Comparison of ENCODE assay signal across 28 mouse cellular contexts in genomic region chr3:109654386-109654785, GRCm38 (mm10).
"Had no signal": no experiment of that assay in that cellular context is flagged by ENCODE, and none has a peak within 500 bp of the region (broad histone marks: within the 10 kb centered on the region; RNA-seq: fewer than 3 reads in every experiment).

No protein-coding gene starts in this region.

- DNase-seq: gastrocnemius, adult 2 months; gastrocnemius, postnatal 10 days; gastrocnemius, postnatal 25 days; heart, adult 18-20 months; heart, postnatal 10 days; heart, postnatal 4 days; kidney, adult 18-20 months; kidney, adult 8-10 months; kidney, postnatal 10 days; kidney, postnatal 25 days; kidney, postnatal 4 days; liver; liver, embryonic 13.5 days; liver, postnatal 0 days had no signal

- H3K27me3 ChIP-seq: heart, embryonic 12.5 days; hindbrain, embryonic 12.5 days; hindbrain, embryonic 15.5 days; intestine, embryonic 15.5 days; limb, embryonic 12.5 days; liver, embryonic 13.5 days; liver, embryonic 15.5 days had no signal

- H3K9ac ChIP-seq: heart, embryonic 12.5 days; hindbrain, embryonic 12.5 days; hindbrain, embryonic 15.5 days; intestine, embryonic 15.5 days; limb, embryonic 12.5 days; liver, embryonic 13.5 days; liver, embryonic 15.5 days; liver, postnatal 0 days had no signal

- H3K4me1 ChIP-seq: heart, embryonic 10.5 days; heart, embryonic 12.5 days; hindbrain, embryonic 10.5 days; hindbrain, embryonic 15.5 days; intestine, embryonic 15.5 days; liver, embryonic 13.5 days; liver, embryonic 15.5 days had no signal

- H3K36me3 ChIP-seq: heart, embryonic 10.5 days; heart, embryonic 12.5 days; hindbrain, embryonic 10.5 days; hindbrain, embryonic 12.5 days; hindbrain, embryonic 15.5 days; intestine, embryonic 15.5 days; limb, embryonic 10.5 days; limb, embryonic 12.5 days; liver, embryonic 13.5 days; liver, embryonic 15.5 days had no signal

- H3K4me2 ChIP-seq: heart, embryonic 12.5 days; hindbrain, embryonic 12.5 days; hindbrain, embryonic 15.5 days; intestine, embryonic 15.5 days; limb, embryonic 12.5 days; liver, embryonic 11.5 days; liver, embryonic 13.5 days; liver, embryonic 15.5 days had no signal

- H3K9me3 ChIP-seq: heart, embryonic 10.5 days; heart, embryonic 12.5 days; hindbrain, embryonic 10.5 days; hindbrain, embryonic 12.5 days; hindbrain, embryonic 15.5 days; intestine, embryonic 15.5 days; limb, embryonic 10.5 days; limb, embryonic 12.5 days; liver, embryonic 13.5 days; liver, embryonic 15.5 days had no signal

- H3K27ac ChIP-seq: gastrocnemius, adult 2 months; heart, embryonic 10.5 days; hindbrain, embryonic 10.5 days; hindbrain, embryonic 12.5 days; hindbrain, embryonic 15.5 days; intestine, embryonic 15.5 days; layer of hippocampus, adult 2 months; left cerebral cortex, adult 2 months; limb, embryonic 10.5 days; limb, embryonic 12.5 days; liver, embryonic 13.5 days; liver, embryonic 15.5 days had no signal

- ATAC-seq: inflammation-experienced regulatory T-cells, adult 6 months; intestine, embryonic 15.5 days; intestine, postnatal 0 days; liver, postnatal 0 days had no signal

- H3K4me3 ChIP-seq: gastrocnemius, adult 2 months; heart, embryonic 10.5 days; heart, embryonic 12.5 days; hindbrain, embryonic 10.5 days; hindbrain, embryonic 12.5 days; hindbrain, embryonic 15.5 days; intestine, embryonic 15.5 days; layer of hippocampus, adult 2 months; left cerebral cortex, adult 2 months; limb, embryonic 10.5 days; limb, embryonic 12.5 days; liver, embryonic 13.5 days; liver, embryonic 15.5 days had no signal
